Mouse (Mus musculus): ENCODE measurements around the gene Pfdn5.

Gene Pfdn5

GRCm38 (mm10) chr15:102335925-102336324, 10.0 kb downstream of the Pfdn5 start:
- peak; percentile 37 for DNase-seq

- no peak for DNase-seq
These were observed 11.0 kb downstream of the Pfdn5 start for GRCm38 (mm10) chr15:102336946-102337345.

- DNase-seq: no peak
These were observed 13.7 kb downstream of the Pfdn5 start for GRCm38 (mm10) chr15:102339612-102340011.

- peak; percentile 26 for DNase-seq
These were observed 15.7 kb downstream of the Pfdn5 start for GRCm38 (mm10) chr15:102341580-102341979.

- no peak for DNase-seq
These were observed 18.6 kb downstream of the Pfdn5 start for GRCm38 (mm10) chr15:102344490-102344889.

GRCm38 (mm10) chr15:102346444-102346843, 20.5 kb downstream of the Pfdn5 start:
- DNase-seq: no peak

- DNase-seq: peak; percentile 96
These were observed 24.4 kb downstream of the Pfdn5 start, which contains the start of gene Aaas for GRCm38 (mm10) chr15:102350138-102350941. Aaas (minus strand) TSS chr15:102350771.

- DNase-seq: no peak
These were observed 25.0 kb downstream of the Pfdn5 start for GRCm38 (mm10) chr15:102350942-102351291.

- no peak for DNase-seq
These were observed 26.3 kb downstream of the Pfdn5 start for GRCm38 (mm10) chr15:102352177-102352576.

- no peak for DNase-seq
These were observed 28.1 kb downstream of the Pfdn5 start for GRCm38 (mm10) chr15:102353986-102354385.

- DNase-seq: peak; percentile 52
These were observed 29.4 kb downstream of the Pfdn5 start for GRCm38 (mm10) chr15:102355134-102355870.

GRCm38 (mm10) chr15:102355871-102356441, 30.0 kb downstream of the Pfdn5 start:
- peak; percentile 26 for DNase-seq

GRCm38 (mm10) chr15:102356501-102357325, 30.8 kb downstream of the Pfdn5 start:
- no peak for DNase-seq

- no peak for DNase-seq
These were observed 32.2 kb downstream of the Pfdn5 start for GRCm38 (mm10) chr15:102358126-102358525.

- DNase-seq: no peak
These were observed 32.9 kb downstream of the Pfdn5 start for GRCm38 (mm10) chr15:102358834-102359233.

- DNase-seq: peak; percentile 19
These were observed 36.7 kb downstream of the Pfdn5 start for GRCm38 (mm10) chr15:102362648-102363047.

GRCm38 (mm10) chr15:102364678-102365077, 38.8 kb downstream of the Pfdn5 start:
- no peak for DNase-seq

- DNase-seq: no peak
These were observed 40.3 kb downstream of the Pfdn5 start for GRCm38 (mm10) chr15:102366238-102366637.

GRCm38 (mm10) chr15:102366733-102367344, 40.9 kb downstream of the Pfdn5 start, which contains the start of gene Sp7:
Sp7 (minus strand) TSS chr15:102367182.
- peak; percentile 22 for DNase-seq

GRCm38 (mm10) chr15:102369972-102370371, 44.1 kb downstream of the Pfdn5 start:
- DNase-seq: no peak

GRCm38 (mm10) chr15:102370727-102371126, 44.8 kb downstream of the Pfdn5 start:
- DNase-seq: no peak

All from liver (tissue).